Mouse (Mus musculus): ENCODE data around the gene Ttc16. TPM values are rescaled to one million over a fixed set of nuclear protein-coding genes. Genes with fewer than 3 reads are reported as not detected.

Gene Ttc16
- polyA plus RNA-seq, 1 experiment, result 2.7 TPM

DNA sequence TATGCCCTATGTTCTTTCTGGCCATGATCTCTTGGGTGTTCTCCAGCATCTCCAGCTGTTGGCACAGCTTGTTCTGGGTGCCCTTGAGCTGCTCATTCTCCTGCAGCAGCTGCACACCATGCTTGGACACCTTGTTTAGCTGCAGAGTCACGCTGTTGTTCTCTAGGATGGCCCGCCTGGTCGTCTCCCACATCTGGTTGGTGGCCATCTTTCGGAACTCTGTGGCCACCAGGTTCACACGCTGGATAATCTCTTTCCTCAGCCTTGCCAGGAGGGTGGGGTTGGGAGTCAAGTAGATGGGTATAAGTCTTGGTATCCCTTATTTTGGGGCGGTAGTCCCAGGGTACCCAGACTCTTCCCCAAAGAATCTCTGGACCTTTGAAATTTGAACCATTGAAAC lies 4.3 kb upstream of the Ttc16 start:
- no peak for DNase-seq (ENCODE audit: low read depth)

DNA sequence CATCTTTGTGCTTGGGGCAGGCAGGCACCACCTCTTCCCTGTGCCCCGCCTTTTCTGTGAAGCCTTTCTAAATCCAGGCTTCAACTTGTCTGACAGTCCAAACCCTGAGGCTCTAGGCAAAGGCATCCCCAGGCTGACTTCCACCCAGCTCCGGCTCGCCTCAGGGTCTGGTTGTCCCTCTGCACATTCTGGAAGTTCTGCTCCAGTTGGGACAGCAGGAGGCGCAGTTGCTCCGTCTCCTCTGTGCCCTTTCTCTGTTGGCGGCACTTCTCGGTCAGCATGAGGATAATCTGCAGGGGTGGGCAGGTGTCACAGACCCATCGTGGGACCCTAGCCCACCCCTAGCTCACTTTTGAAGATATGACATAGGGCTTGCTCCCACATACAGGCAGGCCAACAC lies 3.7 kb upstream of the Ttc16 start:
- DNase-seq (ENCODE audit: low read depth), result no peak

DNA sequence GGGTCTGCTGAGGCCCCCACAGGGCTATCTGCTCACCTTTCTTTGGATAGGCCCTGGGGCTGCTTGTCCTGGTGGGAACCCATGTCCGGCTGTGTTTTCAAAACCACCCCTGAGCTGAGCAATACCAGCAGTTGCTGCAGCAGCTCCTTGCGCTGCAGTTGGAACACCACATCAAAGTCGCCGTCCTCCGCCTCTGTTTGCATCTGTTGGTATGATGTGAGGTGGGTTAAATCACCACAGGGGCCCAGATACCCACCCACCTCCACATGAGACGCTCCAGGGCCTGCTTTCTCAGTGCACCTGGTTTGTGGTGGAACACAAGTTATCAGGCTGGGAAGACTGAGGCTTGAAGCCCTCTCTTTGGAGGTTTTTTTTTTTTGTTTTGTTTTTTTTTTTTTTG lies 2.6 kb upstream of the Ttc16 start:
- DNase-seq (ENCODE audit: low read depth), result no peak

DNA sequence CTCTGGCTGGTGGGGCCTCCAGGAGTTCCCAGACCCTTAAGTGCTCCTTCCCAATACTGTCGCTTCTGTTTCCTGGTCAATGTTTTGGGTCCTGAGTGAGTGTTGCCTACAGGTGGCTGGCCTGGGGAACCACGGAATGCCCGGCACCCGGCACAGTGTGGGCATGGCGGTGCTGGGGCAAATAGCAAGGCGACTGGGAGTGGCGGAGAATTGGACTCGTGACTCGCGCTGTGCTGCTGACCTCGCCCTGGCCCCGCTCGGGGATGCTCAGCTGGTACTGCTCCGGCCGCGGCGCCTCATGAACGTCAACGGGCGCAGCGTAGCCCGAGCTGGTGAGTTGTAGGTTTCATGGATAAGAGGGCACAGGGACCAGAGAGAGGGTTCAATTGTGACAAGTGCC lies 759 bp upstream of the Ttc16 start:
- DNase-seq (ENCODE audit: low read depth), result no peak

DNA sequence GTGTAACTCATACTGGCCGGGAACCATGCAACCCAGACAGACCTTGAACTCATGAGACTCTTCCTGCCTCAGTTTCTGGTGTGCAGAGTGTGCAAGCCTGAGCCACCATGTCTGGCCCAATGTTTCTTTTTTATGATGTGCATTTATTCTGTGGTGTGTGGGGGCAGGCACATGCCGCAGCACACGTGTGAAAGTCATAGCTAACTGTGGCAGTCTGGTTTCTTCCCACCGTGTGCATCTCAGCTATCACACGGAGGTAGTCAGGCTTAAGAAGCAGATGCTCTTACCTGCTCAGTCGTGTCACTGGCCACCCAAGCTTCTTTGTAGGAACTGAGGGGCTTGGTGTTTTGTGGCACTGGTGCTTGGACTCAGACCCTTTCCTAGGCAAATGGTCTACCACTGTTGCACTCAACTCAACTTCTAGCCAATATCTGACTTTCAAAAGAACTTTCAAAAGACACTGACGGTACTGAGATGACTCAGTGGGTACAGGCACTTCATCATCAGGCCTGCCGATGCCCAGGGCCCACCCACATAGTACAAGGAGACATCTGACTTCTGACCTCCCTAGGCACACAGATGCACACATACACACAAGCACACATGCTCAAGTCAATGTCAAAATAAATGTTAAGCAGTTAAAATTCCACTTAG lies 2.7 kb downstream of the Ttc16 start:
- DNase-seq (ENCODE audit: low read depth), result no peak

DNA sequence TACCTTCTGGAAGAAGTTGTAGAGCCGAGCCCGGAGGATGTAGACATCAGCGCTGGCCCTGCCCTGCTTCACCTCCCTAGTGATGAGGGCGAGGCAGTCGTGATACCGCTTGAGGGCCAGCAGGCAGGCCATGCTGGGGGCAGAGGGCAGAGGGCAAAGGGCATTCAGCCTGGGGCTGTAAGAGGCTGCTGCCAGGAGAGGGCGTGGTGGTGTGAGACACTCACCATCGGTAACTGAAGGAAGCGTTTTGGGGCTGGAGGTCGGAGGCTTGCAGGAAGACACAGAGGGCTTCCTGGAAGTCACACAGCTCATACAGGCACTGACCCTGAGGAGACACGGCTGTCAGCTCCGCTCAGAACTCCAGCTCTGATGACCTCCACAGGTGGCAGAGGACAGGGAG lies 3.5 kb downstream of the Ttc16 start:
- DNase-seq (ENCODE audit: low read depth), result no peak

DNA sequence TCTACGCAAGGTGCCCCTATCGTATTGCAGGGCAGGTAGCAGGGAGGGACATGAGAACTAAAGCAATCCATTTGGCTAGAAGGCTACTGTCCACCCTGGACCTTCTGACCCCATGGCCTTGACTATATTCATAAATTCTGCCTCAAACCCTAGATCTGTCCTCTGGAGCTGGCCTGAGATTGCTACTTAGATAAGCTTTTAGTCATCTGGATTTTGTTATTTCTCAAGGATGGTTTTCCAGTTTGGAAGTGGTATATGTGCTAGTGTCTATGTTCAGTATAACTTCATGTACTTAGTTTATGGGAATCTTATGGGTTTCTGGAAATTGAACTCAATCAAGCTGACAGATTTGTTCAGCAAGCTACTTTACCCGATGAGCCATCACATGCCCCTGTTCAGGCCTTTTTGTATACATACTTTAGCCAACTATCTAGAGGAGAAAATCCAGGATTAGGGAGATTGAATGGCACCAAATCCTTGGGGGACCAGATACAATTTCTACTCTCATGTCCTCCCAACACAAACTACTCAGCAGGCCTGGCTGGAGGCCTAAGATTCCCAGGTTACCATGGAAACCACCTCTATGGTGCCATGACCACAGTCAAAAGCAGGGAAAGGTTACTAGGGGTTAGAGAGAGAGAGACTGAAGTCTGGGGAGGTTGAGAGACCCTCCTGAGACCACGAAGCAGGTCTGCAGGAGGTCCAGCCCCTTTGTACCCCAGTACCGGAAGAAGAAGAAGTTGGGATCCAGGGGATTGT lies 5.9 kb downstream of the Ttc16 start:
- DNase-seq (ENCODE audit: low read depth), result no peak

DNA sequence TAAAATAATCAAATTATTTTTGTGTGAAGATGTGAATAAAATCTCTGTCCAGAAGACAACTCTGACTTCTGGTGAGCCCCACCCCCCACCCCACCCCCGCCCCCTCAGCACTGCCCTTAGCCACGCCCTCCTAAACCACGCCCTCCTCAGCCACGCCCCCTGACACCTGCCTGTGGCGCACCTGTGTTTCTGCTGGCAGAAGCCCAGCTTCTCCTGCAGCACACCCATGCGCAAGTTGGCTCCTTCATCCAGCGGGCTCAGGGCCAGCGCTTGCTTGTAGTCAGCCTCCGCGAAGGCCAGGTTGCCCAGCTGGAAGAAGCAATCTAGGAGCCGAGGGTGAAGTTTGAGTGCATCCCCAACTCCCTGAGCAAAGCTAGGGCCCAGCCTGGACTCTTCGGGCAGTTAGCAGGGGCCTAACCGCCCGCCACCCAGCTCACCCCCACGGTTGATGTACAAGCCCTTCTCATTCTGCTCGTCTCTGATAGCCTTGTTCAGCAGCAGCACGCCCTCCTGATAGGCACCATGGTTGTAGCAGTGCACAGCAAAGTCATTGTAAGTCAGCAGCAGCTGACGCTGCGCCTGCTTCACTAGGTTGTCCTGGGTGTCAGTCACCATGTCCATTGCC lies 6.7 kb downstream of the Ttc16 start:
- DNase-seq (ENCODE audit: low read depth), result no peak

DNA sequence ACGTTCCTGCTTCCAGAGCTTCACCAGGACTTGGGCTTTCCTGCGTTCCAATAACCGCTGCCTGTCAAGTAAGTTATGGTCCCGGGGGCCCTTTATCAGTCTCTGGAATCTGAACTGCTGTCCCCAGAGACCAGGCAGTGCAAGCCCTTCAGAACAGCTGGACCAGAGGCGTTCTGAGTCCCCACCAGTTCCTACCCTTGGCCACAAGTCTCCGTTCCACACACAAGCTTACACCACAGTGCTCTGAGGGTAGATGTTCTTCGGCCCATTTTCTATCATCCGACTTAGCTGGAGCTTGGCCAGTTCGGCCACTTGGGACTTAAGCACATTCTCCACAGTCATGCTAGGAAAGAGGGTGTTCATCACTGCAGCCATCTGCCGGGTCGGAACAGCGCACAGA lies 8.2 kb downstream of the Ttc16 start:
- no peak for DNase-seq (ENCODE audit: low read depth)

DNA sequence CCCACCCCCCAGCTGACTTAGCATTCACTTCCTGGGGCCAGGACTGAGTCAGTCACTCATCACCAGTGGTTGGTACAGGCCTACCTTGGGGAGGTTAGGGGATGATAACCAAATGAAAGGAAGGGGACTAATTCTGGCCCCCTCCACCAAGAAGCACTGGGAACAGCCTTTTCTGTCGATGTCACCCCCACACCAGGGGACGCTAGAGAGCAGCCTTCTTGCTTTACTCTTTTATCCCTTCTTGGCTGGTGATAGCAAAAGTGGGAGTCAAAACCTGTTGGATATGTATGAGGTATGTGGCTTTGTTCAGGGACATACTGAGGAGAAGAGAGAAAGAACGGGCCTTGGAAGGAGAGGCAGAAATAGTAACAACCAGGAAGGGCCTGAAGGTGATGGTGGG lies 12.1 kb downstream of the Ttc16 start:
- DNase-seq (ENCODE audit: low read depth), result no peak

DNA sequence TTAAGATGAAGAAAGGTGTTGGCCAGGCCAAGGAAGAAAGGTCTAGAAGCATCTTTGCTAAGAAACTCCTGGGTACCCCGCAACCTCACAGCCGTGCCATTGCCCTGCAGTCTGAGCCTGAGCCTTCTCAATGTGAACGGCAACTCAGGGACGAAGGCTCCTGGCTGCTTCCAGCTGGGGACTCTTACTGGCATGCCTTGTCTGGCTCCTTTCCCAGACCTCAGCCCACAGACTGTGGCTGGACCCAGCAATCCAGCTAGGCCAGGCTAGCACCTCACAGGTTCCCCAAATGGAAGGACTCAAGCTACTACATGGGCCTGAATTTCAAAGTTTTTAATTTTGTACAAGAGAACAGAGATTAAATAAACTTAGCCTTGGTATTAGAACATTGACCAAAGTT lies 13.6 kb downstream of the Ttc16 start:
- no peak for DNase-seq (ENCODE audit: low read depth)

DNA sequence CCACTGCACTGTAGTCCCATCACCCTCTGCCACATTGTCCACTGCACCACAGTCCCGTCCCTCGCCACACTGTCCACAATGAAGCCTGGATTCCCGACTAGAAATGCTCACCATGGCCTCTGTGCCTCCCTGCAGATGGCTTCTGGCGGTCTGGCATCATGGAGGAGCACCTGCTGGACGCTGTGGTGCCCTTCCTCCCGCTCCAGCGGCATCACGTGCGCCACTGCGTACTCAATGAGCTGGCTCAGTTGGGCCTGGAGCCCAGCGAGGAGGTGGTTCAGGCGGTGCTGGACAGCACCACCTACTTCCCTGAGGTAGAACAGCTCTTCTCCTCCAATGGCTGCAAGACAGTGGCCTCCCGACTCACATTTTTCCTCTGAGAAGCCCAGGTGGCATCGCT lies 14.1 kb downstream of the Ttc16 start:
- no peak for DNase-seq (ENCODE audit: low read depth)

DNA sequence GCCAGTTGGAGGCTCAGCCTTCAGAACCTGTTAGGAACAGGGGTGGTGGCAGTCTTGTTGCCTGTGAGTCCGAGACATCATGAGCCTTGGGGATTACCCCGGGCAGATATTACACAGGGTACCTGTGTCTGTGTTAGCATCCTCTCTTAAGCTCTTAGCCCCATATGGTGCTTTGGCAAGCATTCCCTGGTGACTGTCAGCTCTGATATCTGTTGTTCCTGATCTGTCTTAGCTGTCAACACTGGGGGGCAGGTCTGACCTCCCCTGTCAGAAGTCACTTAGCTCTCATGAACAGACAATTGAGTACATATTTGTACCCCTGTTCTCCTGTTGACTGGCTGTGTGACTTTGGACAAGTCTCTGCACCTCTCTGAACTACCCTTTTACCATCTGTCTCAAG lies 16.4 kb downstream of the Ttc16 start:
- no peak for DNase-seq (ENCODE audit: low read depth)

DNA sequence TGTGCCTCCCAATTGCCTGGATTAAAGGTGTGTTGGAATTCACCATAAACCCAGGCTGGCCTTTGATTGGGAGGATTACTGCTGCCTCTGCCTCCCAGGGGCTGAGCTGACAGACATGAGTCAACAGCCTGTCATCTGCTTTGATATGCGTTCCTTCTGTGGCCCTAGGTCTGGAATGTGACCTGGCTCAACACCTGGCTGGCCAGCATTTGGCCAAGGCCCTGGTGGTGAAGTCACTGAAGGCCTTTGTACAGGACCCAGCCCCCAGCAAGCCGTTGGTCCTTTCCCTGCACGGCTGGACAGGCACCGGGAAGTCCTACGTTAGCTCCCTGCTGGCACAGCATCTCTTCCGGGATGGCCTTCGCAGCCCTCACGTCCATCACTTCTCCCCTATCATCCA lies 16.9 kb downstream of the Ttc16 start:
- no peak for DNase-seq (ENCODE audit: low read depth)

DNA sequence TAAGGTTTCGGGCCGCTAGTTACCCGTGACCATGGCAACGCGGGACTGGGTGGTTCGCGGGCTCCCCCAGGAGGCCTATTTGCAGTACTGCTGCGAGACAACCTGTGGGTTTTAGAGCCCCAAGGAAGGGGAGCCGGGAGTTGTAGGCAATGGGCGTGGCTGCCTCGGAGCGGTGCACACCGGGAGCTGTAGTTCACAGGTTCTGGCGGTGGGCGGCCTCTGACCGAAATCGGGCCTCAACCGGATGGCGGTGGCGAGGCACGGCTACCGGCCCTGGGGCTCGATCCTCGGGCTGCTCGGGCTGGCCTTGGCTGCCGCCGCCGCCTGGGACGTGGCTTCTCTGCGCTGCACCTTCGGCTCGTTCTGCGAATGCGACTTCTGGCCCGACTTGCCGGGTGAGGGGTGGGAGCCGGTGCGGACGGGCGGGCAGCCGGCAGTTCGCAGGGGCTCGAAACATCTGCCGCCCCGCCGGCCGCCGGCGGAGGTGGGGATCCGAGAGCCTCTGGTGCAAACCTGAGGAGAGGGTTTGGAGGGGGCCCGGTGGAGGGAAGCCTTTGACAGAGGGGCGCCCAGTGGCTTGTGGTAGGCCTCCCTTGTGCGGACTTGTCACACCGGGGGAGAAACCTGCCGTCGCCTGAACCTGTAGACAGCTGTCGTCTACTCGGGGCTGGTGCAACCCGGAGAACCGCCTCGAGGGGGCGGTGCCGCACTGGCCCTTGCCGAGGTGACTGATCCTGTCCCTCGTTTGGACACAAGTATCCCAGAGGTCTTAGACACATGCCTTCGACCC lies 18.2 kb downstream of the Ttc16 start, which contains the start of gene Tor2a:
Tor2a (plus strand) TSS at position 179 of the 790 bp plus-strand sequence.
- peak; percentile 68 for DNase-seq (ENCODE audit: low read depth)

DNA sequence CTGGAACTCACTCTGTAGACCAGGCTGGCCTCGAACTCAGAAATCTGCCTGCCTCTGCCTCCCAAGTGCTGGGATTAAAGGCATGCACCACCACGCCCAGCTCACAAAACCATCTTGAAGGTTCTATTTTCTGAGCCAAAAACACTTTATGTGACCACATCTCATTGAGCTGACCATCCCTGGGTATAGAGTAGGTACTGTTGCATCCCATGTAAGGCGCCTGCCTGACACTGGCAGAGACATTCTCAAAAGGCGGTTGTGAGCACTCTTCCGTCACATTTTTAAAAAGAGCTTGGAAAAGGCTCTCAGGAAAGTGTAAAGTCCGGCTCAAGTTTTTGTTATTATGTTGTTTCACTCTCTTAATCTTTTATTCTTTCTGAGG lies 18.8 kb downstream of the Ttc16 start:
- no peak for DNase-seq (ENCODE audit: low read depth)

DNA sequence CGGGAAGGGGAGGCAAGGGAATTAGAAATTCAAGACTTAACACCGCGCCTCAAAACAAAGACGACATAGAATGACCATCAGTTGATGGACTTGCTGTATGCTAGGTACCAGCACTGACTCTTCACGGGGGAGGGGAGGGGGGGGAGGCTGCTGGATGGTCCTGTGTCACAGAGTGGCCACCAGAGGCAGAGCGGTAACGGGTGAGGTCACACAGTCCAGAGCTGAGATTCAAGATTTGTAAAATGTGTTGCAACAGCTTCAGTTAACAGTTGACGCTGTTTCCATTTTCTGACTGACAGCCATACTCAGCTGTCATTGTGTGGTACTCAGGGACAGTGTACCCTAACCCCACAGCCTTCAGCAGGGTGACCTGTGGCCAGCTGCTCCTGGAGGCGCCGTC lies 23.3 kb downstream of the Ttc16 start:
- no peak for DNase-seq (ENCODE audit: low read depth)

DNA sequence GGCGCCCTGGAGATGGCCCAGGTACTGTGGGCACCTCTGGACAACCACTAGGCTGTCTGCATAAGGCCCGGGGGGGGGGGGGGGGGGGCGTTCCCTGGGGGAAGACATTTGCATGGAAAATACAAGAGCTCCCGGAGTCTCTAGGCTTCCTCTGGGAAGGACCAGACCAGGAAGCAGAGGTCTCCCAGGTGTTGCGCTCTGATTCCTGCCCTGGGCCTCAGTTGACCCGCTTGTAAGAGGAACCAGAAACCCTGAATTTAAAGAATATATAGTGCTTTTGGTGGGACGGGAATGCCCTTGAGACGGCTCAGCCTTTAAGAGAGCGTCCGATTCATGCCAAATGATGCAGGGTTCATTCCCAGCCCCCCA lies 23.8 kb downstream of the Ttc16 start:
- no peak for DNase-seq (ENCODE audit: low read depth)

DNA sequence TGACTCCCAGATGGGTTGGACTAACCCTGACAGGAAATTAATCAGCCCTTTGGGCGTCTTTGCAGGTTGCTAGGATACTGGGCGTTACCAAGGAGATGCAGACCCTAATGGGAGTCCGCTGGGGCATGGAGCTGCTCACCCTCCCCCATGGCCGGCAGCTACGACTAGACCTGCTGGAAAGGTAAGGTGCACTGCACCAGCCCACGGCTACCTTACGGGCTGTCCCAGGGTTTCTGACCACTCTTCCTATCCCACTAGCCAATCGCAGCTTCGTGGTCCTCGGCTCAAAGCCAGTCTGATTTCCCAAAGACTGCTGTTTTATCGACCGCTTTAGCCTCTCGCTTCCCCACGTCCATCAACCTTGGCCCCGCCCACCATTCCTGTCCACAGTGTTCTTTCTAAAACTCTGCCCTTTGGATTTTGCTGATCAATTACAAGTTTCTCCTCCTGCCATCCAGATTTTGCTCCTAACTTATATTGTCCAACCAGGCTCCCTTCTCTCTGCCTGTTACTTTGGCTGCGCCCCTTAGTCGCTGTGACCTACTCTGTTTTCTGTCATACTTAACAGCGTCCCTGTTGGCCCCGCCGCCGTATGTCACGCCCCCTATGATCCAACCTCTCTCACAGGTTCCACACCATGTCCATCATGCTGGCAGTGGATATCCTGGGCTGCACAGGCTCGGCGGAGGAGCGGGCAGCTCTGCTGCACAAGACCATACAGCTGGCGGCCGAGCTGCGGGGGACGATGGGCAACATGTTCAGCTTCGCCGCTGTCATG lies 24.4 kb downstream of the Ttc16 start:
- DNase-seq (ENCODE audit: low read depth), result no peak

DNA sequence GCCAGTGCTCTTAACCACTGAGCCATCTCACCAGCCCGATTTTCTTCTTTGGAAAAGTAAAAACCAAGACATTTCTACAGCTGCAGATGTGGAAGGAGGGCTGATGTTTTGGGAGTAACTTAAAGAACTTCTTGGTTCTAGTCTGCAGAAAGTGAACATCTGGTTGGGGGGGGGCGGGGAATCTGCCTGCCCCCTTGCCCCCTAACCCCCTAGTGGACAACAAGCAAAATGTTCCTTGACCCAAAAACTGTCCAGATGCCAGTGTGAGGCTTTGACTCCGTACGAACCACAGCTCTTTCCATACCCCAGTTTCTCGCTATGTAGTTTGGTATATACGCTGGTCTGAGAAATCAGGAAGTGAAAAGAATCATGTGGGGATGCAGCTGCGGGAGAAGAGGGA lies 25.2 kb downstream of the Ttc16 start:
- no peak for DNase-seq (ENCODE audit: low read depth)

DNA sequence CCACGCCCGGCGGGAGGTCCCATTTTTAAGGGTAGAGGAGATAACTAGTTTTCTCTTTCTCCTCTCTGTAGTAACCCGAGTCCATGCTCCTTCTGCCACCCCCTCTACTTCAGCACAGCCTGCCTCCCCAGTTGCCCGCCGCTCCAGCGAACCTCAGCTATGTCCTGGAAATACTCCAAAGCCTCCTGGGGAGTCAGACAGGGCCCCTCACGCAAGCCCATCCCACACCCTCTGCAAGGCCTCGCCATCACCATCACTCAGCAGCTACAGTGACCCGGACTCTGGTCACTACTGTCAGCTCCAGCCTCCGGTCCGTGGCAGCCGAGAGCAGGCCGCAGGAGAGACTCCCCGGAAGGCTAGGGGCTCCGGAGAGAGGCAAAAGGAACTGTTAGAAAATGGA lies 26.4 kb downstream of the Ttc16 start:
- DNase-seq (ENCODE audit: low read depth), result no peak
